9 mouse cellular contexts compared by ENCODE assay signal in the genomic region with DNA sequence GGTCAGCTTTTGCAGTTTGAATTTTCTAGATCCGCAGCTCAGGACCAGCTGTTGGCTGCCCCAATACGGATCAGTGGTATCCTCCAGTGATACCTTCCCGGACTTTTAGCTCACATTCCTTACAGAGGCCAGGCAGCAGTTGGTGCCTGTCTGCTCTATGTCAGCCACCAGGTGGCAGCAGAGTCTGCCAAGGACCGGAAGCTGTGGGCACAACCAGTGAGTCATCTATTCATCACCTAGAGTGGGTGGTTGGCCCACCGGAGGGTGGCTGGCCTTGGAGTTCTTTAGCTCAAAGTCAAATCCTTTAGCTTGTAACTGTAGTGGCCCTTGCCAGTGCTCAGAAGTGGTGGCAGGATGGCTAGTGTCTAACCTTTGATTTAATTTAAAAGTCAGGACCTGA.
DNase-seq lines count a peak whose midpoint lies in the region; ATAC-seq and TF ChIP-seq lines count a peak whose summit lies in the region.
"Had no signal": no experiment of that assay in that cellular context is flagged by ENCODE, and none has a peak within 500 bp of the region (broad histone marks: within the 10 kb centered on the region; RNA-seq: fewer than 3 reads in every experiment).

No protein-coding gene starts in this region.

- H3K4me2 ChIP-seq in hindbrain, embryonic 16.5 days (ENCODE audit: low read length), result no peak overlapping the region

- DNase-seq in Muller cell, postnatal 12 days (ENCODE audit: inconsistent ontology term), result peak; percentile 89
- peak; percentile 41 to 50 for DNase-seq in cerebellum, adult 2 months
- peak; percentile 75 for DNase-seq in forelimb bud, embryonic 11.5 days (ENCODE audit: low read depth, low spot score)
- DNase-seq in layer of hippocampus, postnatal 36 days, result peak; percentile 78 to 79
- DNase-seq in right cerebral cortex, postnatal 14 days, result peak; percentile 80
- DNase-seq in urinary bladder, postnatal 14 days (ENCODE audit: low spot score), result peak; percentile 78

- no peak overlapping the region for H3K4me3 ChIP-seq in cerebellum, adult 2 months (replicated peaks; ENCODE audit: insufficient read depth, low read depth, low read length)
- H3K4me3 ChIP-seq in hindbrain, embryonic 16.5 days (ENCODE audit: low read length), result no peak overlapping the region
- H3K4me3 ChIP-seq: megakaryocyte, embryonic 14.5 days had no signal

- TF ChIP-seq CTCF in cerebellum, adult 2 months (IDR thresholded peaks at IDR 0.05; ENCODE audit: borderline replicate concordance, insufficient read depth, low read depth, low read length), result peak; percentile 75

- H3K27ac ChIP-seq in cerebellum, adult 2 months (ENCODE audit: insufficient read depth, low read length), result no peak overlapping the region
- no peak overlapping the region for H3K27ac ChIP-seq in hindbrain, embryonic 16.5 days (ENCODE audit: low read depth, low read length)

- H3K36me3 ChIP-seq in hindbrain, embryonic 16.5 days (ENCODE audit: control insufficient read depth, insufficient read depth, low read length), result no peaks in the 10 kb centered on the region

- H3K4me1 ChIP-seq in cerebellum, adult 2 months (ENCODE audit: control insufficient read depth, insufficient read depth, low read length), result no peaks in the 10 kb centered on the region; the same call in 1 of the 2 replicates
- peaks cover 4% of the 10 kb centered on the region; the same call in 1 of the 2 replicates for H3K4me1 ChIP-seq in hindbrain, embryonic 16.5 days (ENCODE audit: control insufficient read depth, insufficient read depth, low read depth, low read length)

- WGBS in cerebellum, adult 2 months, result 12% methylated on average over 5 of the region's 5 CpGs
- 15% methylated on average over 5 of the region's 5 CpGs for WGBS in hindbrain, embryonic 16.5 days

- H3K9me3 ChIP-seq in hindbrain, embryonic 16.5 days (ENCODE audit: control insufficient read depth, low read length), result no peaks in the 10 kb centered on the region
- H3K9me3 ChIP-seq: megakaryocyte, embryonic 14.5 days had no signal

- TF ChIP-seq POLR2A in cerebellum, adult 2 months (IDR thresholded peaks at IDR 0.05; ENCODE audit: borderline replicate concordance, insufficient read depth, low read length), result no peak

- H3K9ac ChIP-seq in hindbrain, embryonic 16.5 days (ENCODE audit: low read depth, low read length), result no peak overlapping the region

- no peaks in the 10 kb centered on the region for H3K27me3 ChIP-seq in cerebellum, adult 2 months (ENCODE audit: control insufficient read depth, insufficient read depth, low read length)
- no peaks in the 10 kb centered on the region for H3K27me3 ChIP-seq in hindbrain, embryonic 16.5 days (replicated peaks; ENCODE audit: control insufficient read depth, insufficient read depth, low read length)

- ATAC-seq in hindbrain, embryonic 16.5 days, result peak; percentile 81
- peak; percentile 87 for ATAC-seq in megakaryocyte-erythroid progenitor cell, adult 5-6 weeks (replicated peaks; ENCODE audit: low FRiP score, low TSS enrichment, poor library complexity, severe bottlenecking)
